Mouse (Mus musculus) stomach, embryonic 14.5 days (tissue): ENCODE measurements at regions not wholly inside any gene's neighbourhood (a gene's known extent, or its start where the extent isn't known, plus 50 kb on each side); places are given as distances from the start of the nearest gene placed in this dataset.

Experiments
- ATAC-seq: fragments of 200-750 bp; cut with Nextera tagmentation; 2 replicates; pipeline ENCODE4 v1.8.0; 2017; ENCODE audit warnings: low read depth, moderate TSS enrichment; ENCODE audit not compliant: insufficient number of reproducible peaks, insufficient read depth, low FRiP score
- H3K27ac ChIP-seq: fragments of 300-500 bp; sonication (generic); 2 replicates; pipeline ENCODE4 v1.5.1; 2014; ENCODE audit warnings: mild to moderate bottlenecking, low read length, moderate library complexity, mixed read lengths
- H3K27me3 ChIP-seq: fragments of 300-500 bp; sonication (generic); 2 replicates; pipeline ENCODE4 v1.6.1; 2014; ENCODE audit warnings: low read length, control low read depth, mixed read lengths; ENCODE audit not compliant: control insufficient read depth, insufficient read depth
- H3K36me3 ChIP-seq: fragments of 300-500 bp; sonication (generic); 2 replicates; pipeline ENCODE4 v1.6.1; 2014; ENCODE audit warnings: mild to moderate bottlenecking, control low read depth, low read length, moderate library complexity, mixed read lengths; ENCODE audit not compliant: control insufficient read depth, insufficient read depth
- H3K4me1 ChIP-seq: fragments of 300-500 bp; sonication (generic); 2 replicates; pipeline ENCODE4 v1.6.1; 2014; ENCODE audit warnings: low read length, control low read depth, mixed read lengths; ENCODE audit not compliant: control insufficient read depth, insufficient read depth
- H3K4me2 ChIP-seq: fragments of 300-500 bp; sonication (generic); replicated peaks from 2 replicates; pipeline ENCODE4 v1.6.1; 2014; ENCODE audit warnings: low read depth, low read length, control low read depth
- H3K4me3 ChIP-seq: fragments of 300-500 bp; sonication (generic); 2 replicates; pipeline ENCODE4 v1.5.1; 2014; ENCODE audit warnings: low read depth, low read length, control low read depth
- H3K9ac ChIP-seq: fragments of 300-500 bp; sonication (generic); replicated peaks from 2 replicates; pipeline ENCODE4 v1.6.1; 2014; ENCODE audit warnings: low read depth, mild to moderate bottlenecking, control low read depth, low read length, moderate library complexity, mixed read lengths
- H3K9me3 ChIP-seq: fragments of 300-500 bp; sonication (generic); 2 replicates; pipeline ENCODE4 v1.6.1; 2016; ENCODE audit warnings: low read depth, low read length, control low read depth; ENCODE audit not compliant: control insufficient read depth
- WGBS: fragments of 180-500 bp; shearing (Covaris S2); extraction: QIAGEN DNeasy Blood & Tissue Kit; methylation state at CpG from one replicate; pipeline ENCODE4 v1.1.7; 2014; 5-methylcytosine and 5-hydroxymethylcytosine counted together

GRCm38 (mm10) chr3:149638324-149638723, 648.0 kb upstream of the Adgrl2 start:
- H3K27me3 ChIP-seq: no peaks in the 10 kb centered on the region
- H3K27ac ChIP-seq: no peak overlapping the region
- no peak overlapping the region for H3K4me2 ChIP-seq
- H3K36me3 ChIP-seq: no peaks in the 10 kb centered on the region
- no peak overlapping the region for H3K4me3 ChIP-seq
- H3K9ac ChIP-seq: no peak overlapping the region
- ATAC-seq: no peak
- H3K9me3 ChIP-seq: no peaks in the 10 kb centered on the region
- WGBS: 74% methylated on average over 2 of the region's 2 CpGs
- no peaks in the 10 kb centered on the region for H3K4me1 ChIP-seq

GRCm38 (mm10) chr3:149626186-149626585, 635.8 kb upstream of the Adgrl2 start:
- Histone ChIP-seq H3K36me3 (no peaks in the 10 kb centered on the region), H3K4me1 (no peaks in the 10 kb centered on the region), H3K9ac (no peak overlapping the region), H3K4me2 (no peak overlapping the region), H3K27ac (no peak overlapping the region), H3K9me3 (no peaks in the 10 kb centered on the region), H3K4me3 (no peak overlapping the region), H3K27me3 (no peaks in the 10 kb centered on the region)
- ATAC-seq: no peak

GRCm38 (mm10) chr3:149625497-149625896, 635.1 kb upstream of the Adgrl2 start:
- Histone ChIP-seq H3K9ac (no peak overlapping the region), H3K36me3 (no peaks in the 10 kb centered on the region), H3K4me2 (no peak overlapping the region), H3K27ac (no peak overlapping the region), H3K9me3 (no peaks in the 10 kb centered on the region), H3K4me1 (no peaks in the 10 kb centered on the region), H3K27me3 (no peaks in the 10 kb centered on the region), H3K4me3 (no peak overlapping the region)
- WGBS: 76% methylated on average over 1 of the region's 1 CpGs
- no peak for ATAC-seq

- no peak overlapping the region for H3K4me3 ChIP-seq
- no peaks in the 10 kb centered on the region for H3K27me3 ChIP-seq
- H3K9me3 ChIP-seq: no peaks in the 10 kb centered on the region
- no peak for ATAC-seq
- H3K9ac ChIP-seq: no peak overlapping the region
- WGBS: 64% methylated on average over 3 of the region's 3 CpGs
- H3K36me3 ChIP-seq: no peaks in the 10 kb centered on the region
- no peak overlapping the region for H3K4me2 ChIP-seq
- no peak overlapping the region for H3K27ac ChIP-seq
- no peaks in the 10 kb centered on the region for H3K4me1 ChIP-seq
Observed at GRCm38 (mm10) chr3:149625066-149625465, 634.7 kb upstream of the Adgrl2 start.

- H3K4me3 ChIP-seq: no peak overlapping the region
- no peaks in the 10 kb centered on the region for H3K36me3 ChIP-seq
- no peaks in the 10 kb centered on the region for H3K27me3 ChIP-seq
- 68% methylated on average over 4 of the region's 4 CpGs for WGBS
- no peak for ATAC-seq
- no peaks in the 10 kb centered on the region for H3K9me3 ChIP-seq
- H3K4me1 ChIP-seq: no peaks in the 10 kb centered on the region
- H3K27ac ChIP-seq: no peak overlapping the region
- H3K4me2 ChIP-seq: no peak overlapping the region
- H3K9ac ChIP-seq: no peak overlapping the region
Observed at GRCm38 (mm10) chr3:149623851-149624532, 633.6 kb upstream of the Adgrl2 start.

GRCm38 (mm10) chr3:149603865-149604264, 613.5 kb upstream of the Adgrl2 start:
- H3K4me1 ChIP-seq: no peaks in the 10 kb centered on the region
- no peak overlapping the region for H3K4me2 ChIP-seq
- no peak for ATAC-seq
- H3K4me3 ChIP-seq: no peak overlapping the region
- no peak overlapping the region for H3K9ac ChIP-seq
- H3K36me3 ChIP-seq: no peaks in the 10 kb centered on the region
- H3K27ac ChIP-seq: no peak overlapping the region
- 77% methylated on average over 5 of the region's 5 CpGs for WGBS
- H3K9me3 ChIP-seq: no peaks in the 10 kb centered on the region
- no peaks in the 10 kb centered on the region for H3K27me3 ChIP-seq

- WGBS: 51% methylated on average over 5 of the region's 5 CpGs
- H3K4me3 ChIP-seq: no peak overlapping the region
Observed at GRCm38 (mm10) chr3:149601276-149601675, 610.9 kb upstream of the Adgrl2 start.

GRCm38 (mm10) chr3:149594470-149594869, 604.1 kb upstream of the Adgrl2 start:
- Histone ChIP-seq H3K9ac (no peak overlapping the region), H3K4me1 (no peaks in the 10 kb centered on the region), H3K4me2 (no peak overlapping the region), H3K4me3 (no peak overlapping the region), H3K36me3 (no peaks in the 10 kb centered on the region), H3K27ac (no peak overlapping the region), H3K9me3 (no peaks in the 10 kb centered on the region), H3K27me3 (no peaks in the 10 kb centered on the region)
- 71% methylated on average over 4 of the region's 4 CpGs for WGBS
- ATAC-seq: no peak

More at GRCm38 (mm10) chr3:149601276-149601675, 610.9 kb upstream of the Adgrl2 start:
- Histone ChIP-seq H3K9ac (no peak overlapping the region), H3K36me3 (no peaks in the 10 kb centered on the region), H3K27ac (no peak overlapping the region), H3K4me1 (no peaks in the 10 kb centered on the region), H3K9me3 (no peaks in the 10 kb centered on the region), H3K27me3 (no peaks in the 10 kb centered on the region), H3K4me2 (no peak overlapping the region)
- ATAC-seq: no peak

- Histone ChIP-seq H3K4me1 (no peaks in the 10 kb centered on the region), H3K9me3 (no peaks in the 10 kb centered on the region), H3K4me2 (no peak overlapping the region), H3K36me3 (no peaks in the 10 kb centered on the region), H3K27ac (no peak overlapping the region), H3K9ac (no peak overlapping the region), H3K27me3 (no peaks in the 10 kb centered on the region), H3K4me3 (no peak overlapping the region)
- 49% methylated on average over 2 of the region's 2 CpGs for WGBS
- no peak for ATAC-seq
Observed at GRCm38 (mm10) chr3:149585769-149586168, 595.4 kb upstream of the Adgrl2 start.
